Mouse (Mus musculus): ENCODE measurements around the gene Oip5. TPM values are rescaled to one million over a fixed set of nuclear protein-coding genes. Genes with fewer than 3 reads are reported as not detected.

The Oip5 gene
- polyA plus RNA-seq (2014; fragmentation: Illumina TruSeq; extraction: RNeasy Lipid Tissue Mini Kit (QIAGEN cat#74804); ENCODE audit: low read depth, low replicate concordance): 31.1 TPM

GRCm38 (mm10) chr2:119618199-119618982, at the start of gene Oip5, which contains the start of gene Nusap1:
Oip5 (minus strand) TSS chr2:119618469.
Nusap1 (plus strand) TSS chr2:119618298.

GRCm38 (mm10) chr2:119662220-119663182, 44.2 kb upstream of the Oip5 start, which contains the start of gene Ndufaf1:
Ndufaf1 (minus strand) TSS chr2:119662827.

Other genes starting within 250 kb of the Oip5 start
- 18.7 TPM for gene Ino80, start 140.8 kb downstream of the Oip5 start, polyA plus RNA-seq (2014; fragmentation: Illumina TruSeq; extraction: RNeasy Lipid Tissue Mini Kit (QIAGEN cat#74804); ENCODE audit: low read depth, low replicate concordance)
- gene Exd1, start 70.8 kb downstream of the Oip5 start, polyA plus RNA-seq (2014; fragmentation: Illumina TruSeq; extraction: RNeasy Lipid Tissue Mini Kit (QIAGEN cat#74804); ENCODE audit: low read depth, low replicate concordance): 7.4 TPM
- 45.9 TPM for gene Chp1, start 70.8 kb downstream of the Oip5 start, polyA plus RNA-seq (2014; fragmentation: Illumina TruSeq; extraction: RNeasy Lipid Tissue Mini Kit (QIAGEN cat#74804); ENCODE audit: low read depth, low replicate concordance)
- gene Nusap1, start 171 bp downstream of the Oip5 start, polyA plus RNA-seq (2014; fragmentation: Illumina TruSeq; extraction: RNeasy Lipid Tissue Mini Kit (QIAGEN cat#74804); ENCODE audit: low read depth, low replicate concordance): 80.6 TPM
- gene Ndufaf1, start 44.4 kb upstream of the Oip5 start, polyA plus RNA-seq (2014; fragmentation: Illumina TruSeq; extraction: RNeasy Lipid Tissue Mini Kit (QIAGEN cat#74804); ENCODE audit: low read depth, low replicate concordance): 44.5 TPM
- gene Rtf1, start 56.6 kb upstream of the Oip5 start, polyA plus RNA-seq (2014; fragmentation: Illumina TruSeq; extraction: RNeasy Lipid Tissue Mini Kit (QIAGEN cat#74804); ENCODE audit: low read depth, low replicate concordance): 35.8 TPM
- 0.59 TPM for gene Itpka, start 123.9 kb upstream of the Oip5 start, polyA plus RNA-seq (2014; fragmentation: Illumina TruSeq; extraction: RNeasy Lipid Tissue Mini Kit (QIAGEN cat#74804); ENCODE audit: low read depth, low replicate concordance)
- gene Ltk, start 142.0 kb upstream of the Oip5 start, polyA plus RNA-seq (2014; fragmentation: Illumina TruSeq; extraction: RNeasy Lipid Tissue Mini Kit (QIAGEN cat#74804); ENCODE audit: low read depth, low replicate concordance): not detected
- gene Rpap1, start 169.1 kb upstream of the Oip5 start, polyA plus RNA-seq (2014; fragmentation: Illumina TruSeq; extraction: RNeasy Lipid Tissue Mini Kit (QIAGEN cat#74804); ENCODE audit: low read depth, low replicate concordance): 1.7 TPM
- 3.6 TPM for gene Tyro3, start 179.3 kb upstream of the Oip5 start, polyA plus RNA-seq (2014; fragmentation: Illumina TruSeq; extraction: RNeasy Lipid Tissue Mini Kit (QIAGEN cat#74804); ENCODE audit: low read depth, low replicate concordance)

Data from testis, adult 10 weeks (tissue).